Comparison of ENCODE assay signal across 20 mouse cellular contexts in genomic region chr14:115049831-115050230, GRCm38 (mm10). TPM values are rescaled to one million over a fixed set of nuclear protein-coding genes. Genes with fewer than 3 reads are reported as not detected.
"Had no signal": no experiment of that assay in that cellular context is flagged by ENCODE, and none has a peak within 500 bp of the region (broad histone marks: within the 10 kb centered on the region; RNA-seq: fewer than 3 reads in every experiment).

No protein-coding gene starts in this region.

- H3K4me1 ChIP-seq: neural tube, embryonic 12.5 days; stomach, embryonic 15.5 days had no signal

- H3K9me3 ChIP-seq: neural tube, embryonic 12.5 days; neural tube, embryonic 13.5 days; neural tube, embryonic 15.5 days; stomach, embryonic 15.5 days had no signal

- H3K4me2 ChIP-seq: neural tube, embryonic 12.5 days; neural tube, embryonic 13.5 days; neural tube, embryonic 15.5 days; stomach, embryonic 15.5 days had no signal

- H3K27ac ChIP-seq: neural tube, embryonic 12.5 days; neural tube, embryonic 13.5 days; neural tube, embryonic 15.5 days; stomach, embryonic 15.5 days; stomach, postnatal 0 days had no signal

- DNase-seq: retina, postnatal 1 day; right cerebral cortex, adult 18-20 months; right cerebral cortex, postnatal 14 days; right cerebral cortex, postnatal 25 days; right cerebral cortex, postnatal 4 days; spleen, adult 18-20 months; thymus, adult 18-20 months; thymus, adult 2 months; thymus, postnatal 14 days; thymus, postnatal 25 days; thymus, postnatal 36 days; thymus, postnatal 4 days had no signal

- H3K9ac ChIP-seq: neural tube, embryonic 12.5 days; neural tube, embryonic 13.5 days; neural tube, embryonic 15.5 days; stomach, embryonic 15.5 days had no signal

- H3K4me3 ChIP-seq: neural tube, embryonic 12.5 days; neural tube, embryonic 13.5 days; neural tube, embryonic 15.5 days; stomach, embryonic 15.5 days had no signal

- H3K27me3 ChIP-seq: neural tube, embryonic 12.5 days; neural tube, embryonic 13.5 days; neural tube, embryonic 15.5 days; stomach, embryonic 15.5 days had no signal

RNA-seq across cellular contexts. Expression of gene Gpc5, which starts 42.2 kb away (rescaled TPM):
- polyA plus RNA-seq: small intestine, adult 2 months; spleen, adult 2 months; urinary bladder, adult 2 months had no signal
